24 mouse cellular contexts compared by ENCODE assay signal in the genomic region with DNA sequence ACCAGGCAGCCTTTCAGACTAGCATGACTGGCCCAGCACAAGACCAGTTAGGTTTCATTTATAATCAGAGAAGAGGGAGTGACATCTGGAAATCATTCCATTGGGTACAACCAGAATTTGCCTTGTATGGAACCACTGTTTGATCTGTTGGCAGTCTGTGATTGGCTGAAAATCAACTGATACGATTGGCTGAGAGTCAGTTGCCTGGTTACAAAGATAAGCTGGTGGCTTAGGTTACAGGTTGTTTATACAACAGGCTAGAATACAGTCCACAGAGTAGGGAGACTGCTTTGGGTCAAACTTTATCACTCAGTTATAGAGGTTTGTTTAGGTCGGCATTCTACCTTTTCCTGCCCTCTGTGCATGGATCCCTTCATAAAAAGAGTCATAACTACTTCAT. TPM values are rescaled to one million over a fixed set of nuclear protein-coding genes. Genes with fewer than 3 reads are reported as not detected.
DNase-seq lines count a peak whose midpoint lies in the region; ATAC-seq lines count a peak whose summit lies in the region.
"Had no signal": no experiment of that assay in that cellular context is flagged by ENCODE, and none has a peak within 500 bp of the region (broad histone marks: within the 10 kb centered on the region; RNA-seq: fewer than 3 reads in every experiment).

No protein-coding gene starts in this region.

- H3K4me2 ChIP-seq in liver, embryonic 11.5 days: no peak overlapping the region
- H3K4me2 ChIP-seq: heart, embryonic 12.5 days; hindbrain, embryonic 13.5 days; limb, embryonic 12.5 days; neural tube, embryonic 15.5 days; stomach, embryonic 15.5 days had no signal

- 62% methylated on average over 2 of the region's 2 CpGs for WGBS in liver, embryonic 11.5 days

- DNase-seq in embryo, embryonic 10 days (ENCODE audit: low spot score): peak; percentile 7
- no peak for DNase-seq in embryo, embryonic 9.5 days (ENCODE audit: extremely low spot score)
- no peak for DNase-seq in liver, embryonic 11.5 days (ENCODE audit: low spot score)
- DNase-seq in layer of hippocampus, adult 18-20 months (ENCODE audit: low spot score in 2 of 2): no peak
- no peak for DNase-seq in heart, adult 9 months (ENCODE audit: low spot score in 2 of 2)
- DNase-seq in heart, adult 8-10 months (ENCODE audit: low spot score): no peak
- DNase-seq: cerebellum, adult 9-10 months; gastrocnemius, postnatal 36 days; heart, postnatal 14 days; kidney, adult 9 months; kidney, postnatal 36 days; layer of hippocampus, adult 9-11 months; midbrain, embryonic 14.5 days; thymus, adult 2 months had no signal

- no peak overlapping the region for H3K9ac ChIP-seq in liver, embryonic 11.5 days (ENCODE audit: low read depth, low read length)
- H3K9ac ChIP-seq: heart, embryonic 12.5 days; hindbrain, embryonic 13.5 days; limb, embryonic 12.5 days; neural tube, embryonic 15.5 days; stomach, embryonic 15.5 days had no signal

- no peaks in the 10 kb centered on the region for H3K27me3 ChIP-seq in liver, embryonic 11.5 days (replicated peaks; ENCODE audit: control insufficient read depth, insufficient read depth, low read length)
- H3K27me3 ChIP-seq: heart, embryonic 12.5 days; hindbrain, embryonic 13.5 days; limb, embryonic 12.5 days; neural tube, embryonic 15.5 days; stomach, embryonic 15.5 days had no signal

- peak; percentile 43; the same call in 1 of the 2 replicates for ATAC-seq in common myeloid progenitor, adult 5-6 weeks (replicated peaks; ENCODE audit: low read depth, poor library complexity, severe bottlenecking)
- peak; percentile 64 for ATAC-seq in liver, embryonic 11.5 days (replicated peaks; ENCODE audit: low FRiP score)
- ATAC-seq in megakaryocyte progenitor cell, adult 5-6 weeks (replicated peaks; ENCODE audit: poor library complexity): peak; percentile 51
- ATAC-seq: CD4-positive, CD25-positive, alpha-beta regulatory T cell, adult 4 months; forebrain, embryonic 14.5 days had no signal

- no peak overlapping the region for H3K27ac ChIP-seq in liver, embryonic 11.5 days (ENCODE audit: low read depth, low read length)
- H3K27ac ChIP-seq: hindbrain, embryonic 13.5 days; left cerebral cortex, adult 2 months; limb, embryonic 12.5 days; neural tube, embryonic 15.5 days; stomach, embryonic 15.5 days had no signal

- H3K4me1 ChIP-seq in liver, embryonic 11.5 days (replicated peaks; ENCODE audit: control insufficient read depth, insufficient read depth, low read length): no peaks in the 10 kb centered on the region
- H3K4me1 ChIP-seq: heart, embryonic 12.5 days; hindbrain, embryonic 13.5 days; limb, embryonic 12.5 days; neural tube, embryonic 15.5 days; stomach, embryonic 15.5 days had no signal

- no peaks in the 10 kb centered on the region for H3K9me3 ChIP-seq in liver, embryonic 11.5 days (ENCODE audit: control insufficient read depth, low read length)
- H3K9me3 ChIP-seq: heart, embryonic 12.5 days; hindbrain, embryonic 13.5 days; limb, embryonic 12.5 days; neural tube, embryonic 15.5 days; stomach, embryonic 15.5 days had no signal

- H3K4me3 ChIP-seq in liver, embryonic 11.5 days (ENCODE audit: low read depth, low read length): no peak overlapping the region
- H3K4me3 ChIP-seq: heart, embryonic 12.5 days; hindbrain, embryonic 13.5 days; left cerebral cortex, adult 2 months; limb, embryonic 12.5 days; neural tube, embryonic 15.5 days; stomach, embryonic 15.5 days had no signal

- H3K36me3 ChIP-seq in liver, embryonic 11.5 days (ENCODE audit: control insufficient read depth, insufficient read depth, low read length): no peaks in the 10 kb centered on the region
- H3K36me3 ChIP-seq: heart, embryonic 12.5 days; hindbrain, embryonic 13.5 days; limb, embryonic 12.5 days; neural tube, embryonic 15.5 days; stomach, embryonic 15.5 days had no signal

RNA-seq across cellular contexts. Expression of a gene that starts 17.6 kb away (rescaled TPM):
- total RNA-seq in common myeloid progenitor, adult 5-6 weeks (2017): 2.9 and 4.2 TPM in 2 replicates
- 10.5 and 11.3 TPM in 2 replicates for polyA plus RNA-seq in liver, embryonic 11.5 days (2014; fragmentation: Nextera tagmentation; extraction: Ambion mirVana)
- total RNA-seq in megakaryocyte progenitor cell, adult 5-6 weeks (2015): 1.0 and 1.3 TPM in 2 replicates
- total RNA-seq in megakaryocyte progenitor cell, adult 5-6 weeks (2017): 0.71 and 0.91 TPM in 2 replicates
- total RNA-seq in layer of hippocampus, adult 18-20 months (2021): 1 to 10 TPM; 2.4 to 2.8 TPM
- 10 to 100 TPM in 1 of 4 experiments, 1 to 10 TPM in 3; 6.1 to 30.2 (median 7.6) TPM for total RNA-seq in heart, adult 8-10 months (2022)
